Mouse (Mus musculus): Measurements from ENCODE around the gene Scnn1b. TPM values are rescaled to one million over a fixed set of nuclear protein-coding genes. Genes with fewer than 3 reads are reported as not detected.

The Scnn1b gene
- not detected for polyA plus RNA-seq (2012; fragmentation: generic; extraction: Trizol)

DNA sequence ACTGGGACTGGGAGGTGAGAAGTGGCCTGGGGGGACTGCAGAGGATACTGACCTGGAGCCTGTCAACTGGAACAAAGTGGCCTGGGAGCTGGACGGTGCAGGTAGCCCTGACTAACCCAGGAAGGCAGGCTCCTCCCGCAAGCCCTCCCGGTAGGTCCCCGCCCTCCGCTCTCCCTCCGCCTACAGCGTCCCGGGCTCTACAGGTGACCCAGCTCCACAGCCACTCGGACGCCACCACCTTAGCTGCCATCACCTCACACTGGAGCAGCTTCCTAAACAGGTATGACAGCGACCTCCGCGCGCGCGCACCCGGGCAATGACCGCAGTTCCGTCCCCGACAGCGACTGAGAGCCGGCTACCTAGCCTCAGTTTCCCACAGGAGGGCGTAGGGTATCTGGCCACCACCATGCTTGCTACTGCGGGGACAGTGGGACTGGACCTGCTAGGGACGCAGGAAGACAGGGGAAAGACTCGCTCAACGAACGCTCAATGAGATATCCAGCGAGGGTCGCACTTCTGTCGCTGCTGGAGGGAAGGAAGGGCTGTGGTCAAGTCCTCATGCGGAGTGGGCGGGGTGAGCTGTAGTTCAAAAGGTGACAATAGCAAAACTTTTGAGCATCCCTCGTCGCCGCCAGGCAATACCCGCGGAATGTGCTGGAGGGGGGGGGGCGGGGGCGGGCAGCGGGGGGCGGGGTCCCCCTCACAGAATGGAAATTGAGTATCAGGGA is at the start of gene Scnn1b:
Gene Scnn1b, plus strand, starts transcription at position 181 of the 728 bp plus-strand sequence.
- no peak within 1 kb of the TSS for H3K4me3 ChIP-seq
- H3K36me3 ChIP-seq (ENCODE audit: control insufficient read depth, insufficient read depth): no peaks in the 10 kb centered on the region
- no peak within 1 kb of the TSS for H3ac ChIP-seq (ENCODE audit: control insufficient read depth, insufficient read length)
- H3K79me2 ChIP-seq (ENCODE audit: control insufficient read depth, insufficient read depth): no peaks in the 10 kb centered on the region
- TF ChIP-seq MAX (IDR thresholded peaks at IDR 0.05; ENCODE audit: low read depth) (no peak), REST (IDR thresholded peaks at IDR 0.05; ENCODE audit: insufficient read depth, insufficient read length) (no peak), TCF3 (IDR thresholded peaks at IDR 0.05; ENCODE audit: insufficient read length, low read depth) (no peak), MYOG (IDR thresholded peaks at IDR 0.05; ENCODE audit: control insufficient read depth in 1 of 3, insufficient read depth in 1 of 3, insufficient read length in 2 of 3, low read depth in 2 of 3) (no peak), POLR2AphosphoS2 (IDR thresholded peaks at IDR 0.05; ENCODE audit: insufficient read length, low read depth) (no peak), TCF12 (IDR thresholded peaks at IDR 0.05; ENCODE audit: insufficient read depth, poor library complexity, severe bottlenecking) (no peak), USF1 (IDR thresholded peaks at IDR 0.05; ENCODE audit: low read depth) (no peak), MYOD1 (IDR thresholded peaks at IDR 0.05; ENCODE audit: control insufficient read depth in 1 of 3, insufficient read length in 2 of 3, low read depth in 2 of 3) (no peak), SRF (IDR thresholded peaks at IDR 0.05; ENCODE audit: control insufficient read depth, insufficient read length, low read depth) (no peak), E2F4 (IDR thresholded peaks at IDR 0.05; ENCODE audit: insufficient read depth) (no peak), POLR2A (IDR thresholded peaks at IDR 0.05; ENCODE audit: insufficient read length, low read depth) (no peak), CEBPB (IDR thresholded peaks at IDR 0.05; ENCODE audit: insufficient read depth, poor library complexity, severe bottlenecking) (no peak)
- H3K27me3 ChIP-seq (ENCODE audit: control insufficient read depth, insufficient read depth, insufficient read length): peaks cover 29% of the 10 kb centered on the region
- no peak within 1 kb of the TSS for H3K4me2 ChIP-seq (ENCODE audit: low read depth)

DNA sequence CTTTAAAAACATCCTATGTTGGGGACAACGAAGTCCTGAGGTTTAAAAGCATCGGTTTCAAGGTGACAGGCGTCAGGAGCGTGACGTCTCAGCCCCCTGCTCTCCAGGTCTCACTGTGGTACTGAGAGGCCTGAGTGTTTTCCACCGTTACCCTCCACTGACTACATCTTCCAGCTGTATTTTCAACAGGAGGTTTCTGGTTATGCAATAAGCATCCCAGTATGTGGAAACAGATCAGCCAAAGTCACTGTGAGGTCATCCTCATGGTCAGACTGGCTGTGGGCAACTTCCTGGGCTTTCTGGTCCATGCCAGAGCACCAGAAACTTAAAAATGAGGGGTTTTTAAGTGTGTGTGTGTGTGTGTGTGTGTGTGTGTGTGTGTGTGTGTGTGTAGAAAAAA is 43.2 kb upstream of the Scnn1b start:
- Histone ChIP-seq H3K36me3 (ENCODE audit: control insufficient read depth, insufficient read depth) (no peaks in the 10 kb centered on the region), H3K27me3 (ENCODE audit: control insufficient read depth, insufficient read depth, insufficient read length) (no peaks in the 10 kb centered on the region), H3K79me2 (ENCODE audit: control insufficient read depth, insufficient read depth) (no peaks in the 10 kb centered on the region), H3K4me2 (ENCODE audit: low read depth) (no peak overlapping the region), H3K4me3 (no peak overlapping the region), H3ac (ENCODE audit: control insufficient read depth, insufficient read length) (no peak overlapping the region)
- no peak for TF ChIP-seq USF1 (IDR thresholded peaks at IDR 0.05; ENCODE audit: low read depth)

DNA sequence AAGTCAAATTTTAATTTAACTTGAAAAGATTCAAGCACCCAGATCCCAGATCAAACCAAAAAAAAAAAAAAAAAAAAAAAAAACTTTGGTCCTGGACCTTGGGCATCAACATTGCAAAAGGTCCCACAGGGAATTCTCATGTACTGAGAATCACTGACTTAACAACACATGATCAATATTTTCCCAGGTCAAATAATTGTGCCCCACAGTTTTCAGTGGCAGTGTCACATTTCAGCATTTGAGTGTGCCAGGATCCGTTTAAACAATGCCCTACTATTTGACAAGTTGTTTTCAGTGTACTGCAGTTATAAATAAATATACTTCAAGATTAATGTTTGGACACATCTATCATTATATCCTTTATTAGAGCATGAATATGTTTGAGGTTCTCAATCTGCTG is 36.4 kb upstream of the Scnn1b start:
- Histone ChIP-seq H3K4me2 (ENCODE audit: low read depth) (no peak overlapping the region), H3K36me3 (ENCODE audit: control insufficient read depth, insufficient read depth) (no peaks in the 10 kb centered on the region), H3K4me3 (no peak overlapping the region), H3K27me3 (ENCODE audit: control insufficient read depth, insufficient read depth, insufficient read length) (peaks cover 10% of the 10 kb centered on the region), H3ac (ENCODE audit: control insufficient read depth, insufficient read length) (no peak overlapping the region), H3K79me2 (ENCODE audit: control insufficient read depth, insufficient read depth) (no peaks in the 10 kb centered on the region)
- TF ChIP-seq CEBPB (IDR thresholded peaks at IDR 0.05; ENCODE audit: insufficient read depth, poor library complexity, severe bottlenecking): no peak
- no peak for TF ChIP-seq POLR2AphosphoS2 (IDR thresholded peaks at IDR 0.05; ENCODE audit: insufficient read length, low read depth)
- no peak for TF ChIP-seq REST (IDR thresholded peaks at IDR 0.05; ENCODE audit: insufficient read depth, insufficient read length)
- TF ChIP-seq MYOG (IDR thresholded peaks at IDR 0.05; ENCODE audit: control insufficient read depth in 1 of 3, insufficient read depth in 1 of 3, insufficient read length in 2 of 3, low read depth in 2 of 3): no peak
- no peak for TF ChIP-seq SRF (IDR thresholded peaks at IDR 0.05; ENCODE audit: control insufficient read depth, insufficient read length, low read depth)
- TF ChIP-seq TCF12 (IDR thresholded peaks at IDR 0.05; ENCODE audit: insufficient read depth, poor library complexity, severe bottlenecking): no peak
- no peak for TF ChIP-seq MYOD1 (IDR thresholded peaks at IDR 0.05; ENCODE audit: control insufficient read depth in 1 of 3, insufficient read length in 2 of 3, low read depth in 2 of 3)
- TF ChIP-seq E2F4 (IDR thresholded peaks at IDR 0.05; ENCODE audit: insufficient read depth): no peak
- TF ChIP-seq MAX (IDR thresholded peaks at IDR 0.05; ENCODE audit: low read depth): no peak
- no peak for TF ChIP-seq TCF3 (IDR thresholded peaks at IDR 0.05; ENCODE audit: insufficient read length, low read depth)
- no peak for TF ChIP-seq POLR2A (IDR thresholded peaks at IDR 0.05; ENCODE audit: insufficient read length, low read depth)
- no peak for TF ChIP-seq USF1 (IDR thresholded peaks at IDR 0.05; ENCODE audit: low read depth)

DNA sequence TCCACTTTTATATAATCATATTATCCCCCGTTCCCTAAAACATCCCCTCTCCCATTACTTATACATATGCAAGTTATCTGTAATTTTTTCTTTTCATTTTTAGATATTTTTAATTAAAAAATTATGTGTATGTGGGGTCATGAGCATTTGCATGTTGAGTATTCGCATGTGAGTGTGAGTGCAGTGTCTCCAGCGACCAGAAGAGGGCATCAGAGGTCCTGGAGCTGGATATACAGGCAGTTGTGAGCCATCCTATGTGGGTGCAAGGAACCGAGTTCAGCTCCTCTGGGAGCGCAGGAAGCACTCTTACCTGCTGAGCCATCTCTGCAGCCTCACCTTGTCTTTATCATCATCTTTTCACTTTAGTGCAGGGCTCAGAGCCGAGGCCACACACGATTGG is 29.4 kb upstream of the Scnn1b start:
- no peak overlapping the region for H3K4me3 ChIP-seq
- TF ChIP-seq USF1 (IDR thresholded peaks at IDR 0.05; ENCODE audit: low read depth) (no peak), MAX (IDR thresholded peaks at IDR 0.05; ENCODE audit: low read depth) (no peak), MYOD1 (IDR thresholded peaks at IDR 0.05; ENCODE audit: control insufficient read depth in 1 of 3, insufficient read length in 2 of 3, low read depth in 2 of 3) (no peak), TCF12 (IDR thresholded peaks at IDR 0.05; ENCODE audit: insufficient read depth, poor library complexity, severe bottlenecking) (no peak), POLR2AphosphoS2 (IDR thresholded peaks at IDR 0.05; ENCODE audit: insufficient read length, low read depth) (no peak), POLR2A (IDR thresholded peaks at IDR 0.05; ENCODE audit: insufficient read length, low read depth) (no peak), E2F4 (IDR thresholded peaks at IDR 0.05; ENCODE audit: insufficient read depth) (no peak), MYOG (IDR thresholded peaks at IDR 0.05; ENCODE audit: control insufficient read depth in 1 of 3, insufficient read depth in 1 of 3, insufficient read length in 2 of 3, low read depth in 2 of 3) (no peak), REST (IDR thresholded peaks at IDR 0.05; ENCODE audit: insufficient read depth, insufficient read length) (no peak), SRF (IDR thresholded peaks at IDR 0.05; ENCODE audit: control insufficient read depth, insufficient read length, low read depth) (no peak), CEBPB (IDR thresholded peaks at IDR 0.05; ENCODE audit: insufficient read depth, poor library complexity, severe bottlenecking) (no peak), TCF3 (IDR thresholded peaks at IDR 0.05; ENCODE audit: insufficient read length, low read depth) (no peak)
- no peaks in the 10 kb centered on the region for H3K36me3 ChIP-seq (ENCODE audit: control insufficient read depth, insufficient read depth)

DNA sequence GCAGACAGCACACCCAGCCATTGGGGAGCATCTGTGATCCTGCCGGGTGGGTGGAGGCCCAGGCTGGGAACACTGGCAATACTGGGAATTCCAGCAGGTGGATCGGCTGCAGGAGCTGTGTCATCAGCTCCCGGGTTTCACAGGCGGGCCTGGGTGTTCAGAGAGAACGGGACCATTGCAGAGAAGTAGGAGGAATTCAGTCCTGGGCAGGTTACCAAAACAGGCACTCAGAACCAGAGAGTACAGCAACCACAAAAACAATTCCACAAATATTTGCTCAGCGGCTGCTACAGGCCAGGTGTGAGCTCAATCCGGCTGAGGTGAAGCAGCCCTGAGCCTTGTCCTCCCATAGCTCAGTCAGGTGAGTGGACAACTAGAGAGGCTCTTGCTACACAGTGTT is 28.0 kb upstream of the Scnn1b start:
- H3K27me3 ChIP-seq (ENCODE audit: control insufficient read depth, insufficient read depth, insufficient read length): peaks cover 4% of the 10 kb centered on the region
- TF ChIP-seq CEBPB (IDR thresholded peaks at IDR 0.05; ENCODE audit: insufficient read depth, poor library complexity, severe bottlenecking) (no peak), SRF (IDR thresholded peaks at IDR 0.05; ENCODE audit: control insufficient read depth, insufficient read length, low read depth) (no peak), USF1 (IDR thresholded peaks at IDR 0.05; ENCODE audit: low read depth) (no peak), MYOG (IDR thresholded peaks at IDR 0.05; ENCODE audit: control insufficient read depth in 1 of 3, insufficient read depth in 1 of 3, insufficient read length in 2 of 3, low read depth in 2 of 3) (no peak), MYOD1 (IDR thresholded peaks at IDR 0.05; ENCODE audit: control insufficient read depth in 1 of 3, insufficient read length in 2 of 3, low read depth in 2 of 3) (no peak), TCF3 (IDR thresholded peaks at IDR 0.05; ENCODE audit: insufficient read length, low read depth) (no peak), MAX (IDR thresholded peaks at IDR 0.05; ENCODE audit: low read depth) (no peak), E2F4 (IDR thresholded peaks at IDR 0.05; ENCODE audit: insufficient read depth) (no peak), TCF12 (IDR thresholded peaks at IDR 0.05; ENCODE audit: insufficient read depth, poor library complexity, severe bottlenecking) (no peak), POLR2A (IDR thresholded peaks at IDR 0.05; ENCODE audit: insufficient read length, low read depth) (no peak), POLR2AphosphoS2 (IDR thresholded peaks at IDR 0.05; ENCODE audit: insufficient read length, low read depth) (no peak), REST (IDR thresholded peaks at IDR 0.05; ENCODE audit: insufficient read depth, insufficient read length) (no peak)
- H3K4me2 ChIP-seq (ENCODE audit: low read depth): no peak overlapping the region
- no peak overlapping the region for H3ac ChIP-seq (ENCODE audit: control insufficient read depth, insufficient read length)
- H3K36me3 ChIP-seq (ENCODE audit: control insufficient read depth, insufficient read depth): no peaks in the 10 kb centered on the region
- no peak overlapping the region for H3K4me3 ChIP-seq
- no peaks in the 10 kb centered on the region for H3K79me2 ChIP-seq (ENCODE audit: control insufficient read depth, insufficient read depth)

More for the DNA sequence above, 29.4 kb upstream of the Scnn1b start:
- no peak overlapping the region for H3ac ChIP-seq (ENCODE audit: control insufficient read depth, insufficient read length)
- H3K4me2 ChIP-seq (ENCODE audit: low read depth): no peak overlapping the region
- H3K79me2 ChIP-seq (ENCODE audit: control insufficient read depth, insufficient read depth): no peaks in the 10 kb centered on the region
- H3K27me3 ChIP-seq (ENCODE audit: control insufficient read depth, insufficient read depth, insufficient read length): peaks cover 10% of the 10 kb centered on the region

Measured in myocyte (in vitro differentiated cells).